Mouse (Mus musculus) cortical plate, adult 2 months (tissue): ENCODE results near the gene Bbs9.

Source experiments
- CTCF ChIP-seq: fragments of 200-500 bp; IDR thresholded peaks from 2 replicates; pipeline ENCODE4 v1.5.1; 2011; ENCODE audit warnings: mild to moderate bottlenecking, control low read depth, low read length; ENCODE audit not compliant: insufficient read depth; ENCODE audit errors: extremely low read depth
- POLR2A ChIP-seq: fragments of 200-500 bp; IDR thresholded peaks from 2 replicates; pipeline ENCODE4 v1.6.1; 2011; ENCODE audit warnings: mild to moderate bottlenecking, low read length, control low read depth; ENCODE audit not compliant: insufficient read depth; ENCODE audit errors: extremely low read depth

DNA sequence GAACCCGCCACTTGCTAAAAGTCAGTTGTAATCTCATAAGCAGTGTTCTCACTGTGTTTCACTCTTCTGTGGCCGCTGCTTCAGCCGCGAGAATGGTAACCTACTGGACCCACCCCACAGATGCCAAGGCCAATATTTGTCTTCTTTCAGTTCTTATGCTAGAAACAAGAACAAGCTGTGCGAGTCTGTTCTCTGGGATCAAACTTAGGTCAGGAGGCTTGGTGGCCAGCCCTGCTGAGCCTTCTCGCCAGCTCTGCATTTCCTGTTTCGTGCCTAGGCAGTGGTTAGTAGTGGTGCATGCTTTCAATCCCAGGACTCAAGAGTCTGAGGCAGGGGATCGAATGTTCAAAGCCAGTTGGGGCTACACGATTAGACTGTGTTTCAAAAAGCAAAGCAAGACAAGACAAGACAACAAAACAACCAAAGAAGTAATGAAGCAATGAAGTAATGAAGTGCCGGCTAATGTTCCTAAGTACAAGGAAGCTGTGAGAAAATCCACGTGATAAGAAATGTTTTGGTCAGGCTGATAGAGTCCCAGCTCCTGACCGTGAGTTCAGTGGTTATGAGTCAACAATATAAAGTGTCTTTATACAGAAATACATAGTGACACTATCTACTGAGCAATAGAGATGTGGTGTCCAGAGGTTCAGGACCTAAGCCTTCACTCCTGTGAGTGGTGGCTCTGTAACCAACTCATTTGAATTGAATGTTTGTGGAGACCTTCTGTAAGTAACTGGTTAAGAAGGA lies 9.2 kb downstream of the Bbs9 start:
- TF ChIP-seq POLR2A = no peak
- no peak for TF ChIP-seq CTCF
